ENCODE assay signal across 13 mouse cellular contexts in genomic region chr4:125923225-125923624, GRCm38 (mm10).
DNase-seq lines count a peak whose midpoint lies in the region; ATAC-seq and TF ChIP-seq lines count a peak whose summit lies in the region.
"Had no signal": no experiment of that assay in that cellular context is flagged by ENCODE, and none has a peak within 500 bp of the region (broad histone marks: within the 10 kb centered on the region; RNA-seq: fewer than 3 reads in every experiment).

No protein-coding gene starts in this region.

- no peak for TF ChIP-seq CTCF in hindbrain, postnatal 0 days (IDR thresholded peaks at IDR 0.05; ENCODE audit: low read depth)

- H3K4me2 ChIP-seq in embryonic facial prominence, embryonic 14.5 days (ENCODE audit: low read depth, low read length), result no peak overlapping the region
- H3K4me2 ChIP-seq in hindbrain, postnatal 0 days (ENCODE audit: low read depth, low read length), result no peak overlapping the region
- H3K4me2 ChIP-seq: liver, embryonic 12.5 days had no signal

- no peak overlapping the region for H3K27ac ChIP-seq in embryonic facial prominence, embryonic 14.5 days (replicated peaks; ENCODE audit: low read depth, low read length)
- no peak overlapping the region for H3K27ac ChIP-seq in embryonic facial prominence, embryonic 10.5 days (replicated peaks)
- no peak overlapping the region for H3K27ac ChIP-seq in hindbrain, postnatal 0 days
- H3K27ac ChIP-seq: liver, embryonic 12.5 days; macrophage had no signal

- ATAC-seq in embryonic facial prominence, embryonic 14.5 days (ENCODE audit: low read depth), result no peak
- ATAC-seq in hindbrain, postnatal 0 days, result no peak
- no peak for ATAC-seq in frontal cortex, adult (ENCODE audit: low TSS enrichment)
- ATAC-seq: liver, embryonic 12.5 days had no signal

- H3K9ac ChIP-seq in embryonic facial prominence, embryonic 14.5 days (ENCODE audit: low read depth, low read length), result no peak overlapping the region
- no peak overlapping the region for H3K9ac ChIP-seq in hindbrain, postnatal 0 days (replicated peaks; ENCODE audit: low read length)
- H3K9ac ChIP-seq: liver, embryonic 12.5 days had no signal

- WGBS in embryonic facial prominence, embryonic 14.5 days, result 46% methylated on average over 7 of the region's 7 CpGs
- WGBS in embryonic facial prominence, embryonic 10.5 days, result 63% methylated on average over 7 of the region's 7 CpGs
- 20% methylated on average over 7 of the region's 7 CpGs for WGBS in hindbrain, postnatal 0 days

- H3K9me3 ChIP-seq in embryonic facial prominence, embryonic 14.5 days (ENCODE audit: control insufficient read depth, low read length), result no peaks in the 10 kb centered on the region
- no peaks in the 10 kb centered on the region for H3K9me3 ChIP-seq in embryonic facial prominence, embryonic 10.5 days
- H3K9me3 ChIP-seq in hindbrain, postnatal 0 days (ENCODE audit: low read length), result no peaks in the 10 kb centered on the region
- H3K9me3 ChIP-seq: liver, embryonic 12.5 days had no signal

- peaks cover 7% of the 10 kb centered on the region; the same call in 1 of the 2 replicates for H3K27me3 ChIP-seq in embryonic facial prominence, embryonic 14.5 days (replicated peaks; ENCODE audit: control insufficient read depth, insufficient read depth, low read length)
- peaks cover 62% of the 10 kb centered on the region for H3K27me3 ChIP-seq in embryonic facial prominence, embryonic 10.5 days (replicated peaks; ENCODE audit: low read depth, poor library complexity, severe bottlenecking)
- 0 out of 2 replicates have a peak, but pooled peaks cover 3% of the 10 kb centered on the region for H3K27me3 ChIP-seq in hindbrain, postnatal 0 days (ENCODE audit: insufficient read depth, low read length)

- peaks cover 5% of the 10 kb centered on the region; the same call in 1 of the 2 replicates for H3K4me1 ChIP-seq in embryonic facial prominence, embryonic 14.5 days (ENCODE audit: control insufficient read depth, insufficient read depth, low read length)
- H3K4me1 ChIP-seq in embryonic facial prominence, embryonic 10.5 days, result peaks cover 37% of the 10 kb centered on the region
- peaks cover 12% of the 10 kb centered on the region for H3K4me1 ChIP-seq in hindbrain, postnatal 0 days (ENCODE audit: insufficient read depth, low read length)
- H3K4me1 ChIP-seq: liver, embryonic 12.5 days had no signal

- no peaks in the 10 kb centered on the region for H3K36me3 ChIP-seq in embryonic facial prominence, embryonic 14.5 days (ENCODE audit: control insufficient read depth, insufficient read depth, low read length)
- H3K36me3 ChIP-seq in embryonic facial prominence, embryonic 10.5 days (replicated peaks), result no peaks in the 10 kb centered on the region
- H3K36me3 ChIP-seq in hindbrain, postnatal 0 days (ENCODE audit: insufficient read depth, low read length), result no peaks in the 10 kb centered on the region
- H3K36me3 ChIP-seq: liver, embryonic 12.5 days had no signal

- H3K4me3 ChIP-seq in embryonic facial prominence, embryonic 14.5 days (ENCODE audit: low read depth, low read length), result no peak overlapping the region
- no peak overlapping the region for H3K4me3 ChIP-seq in embryonic facial prominence, embryonic 10.5 days
- H3K4me3 ChIP-seq in hindbrain, postnatal 0 days (ENCODE audit: low read length), result no peak overlapping the region
- H3K4me3 ChIP-seq: erythroblast, embryonic 14.5 days; liver, embryonic 12.5 days had no signal

- DNase-seq in embryonic facial prominence, embryonic 14.5 days (ENCODE audit: low spot score), result peak; percentile 39
- no peak for DNase-seq in embryonic facial prominence, embryonic 10.5 days (ENCODE audit: low spot score)
- DNase-seq in right cerebral cortex, postnatal 4 days, result peak; percentile 47
- DNase-seq in right cerebral cortex, postnatal 36 days (ENCODE audit: low spot score in 2 of 2), result no peak
- peak; percentile 70 for DNase-seq in hindbrain, postnatal 0 days (ENCODE audit: low spot score)
- no peak for DNase-seq in spleen, adult 12 weeks (ENCODE audit: low spot score)
- DNase-seq in cerebellum, adult 11-12 months, result no peak
- DNase-seq: adrenal gland, postnatal 10 days; thymus, adult 2 months had no signal

Comparison
In these comparisons a context has a peak if more than half of its experiments do, and no peak if none do; other contexts are left out.
1. DNase-seq: peak in embryonic facial prominence, embryonic 14.5 days (single experiment), right cerebral cortex, postnatal 4 days (single experiment) and hindbrain, postnatal 0 days (single experiment); none in embryonic facial prominence, embryonic 10.5 days (single experiment), right cerebral cortex, postnatal 36 days (0 of 2), spleen, adult 12 weeks (single experiment) and cerebellum, adult 11-12 months (single experiment).